Mouse (Mus musculus) gastrocnemius, adult 2 months (tissue): ENCODE results near the gene Sfswap. TPM values are rescaled to one million over a fixed set of nuclear protein-coding genes. Genes with fewer than 3 reads are reported as not detected.

Experiments used
- DNase-seq: peaks from one replicate; pipeline ENCODE4 v3.0.0; 2022
- H3K27ac ChIP-seq: fragments of 200-600 bp; 2 replicates; pipeline ENCODE4 v1.8.1; 2022; ENCODE audit warnings: mild to moderate bottlenecking
- H3K4me3 ChIP-seq: fragments of 200-600 bp; 2 replicates; pipeline ENCODE4 v1.8.1; 2022; ENCODE audit warnings: mild to moderate bottlenecking, moderate library complexity
- CTCF ChIP-seq: fragments of 200-600 bp; IDR thresholded peaks from 2 replicates; pipeline ENCODE4 v1.8.1; 2022; ENCODE audit warnings: antibody characterized with exemption, mild to moderate bottlenecking, moderate library complexity
- intact Hi-C: fragments of 180-260 bp; cut with DNase I; formaldehyde crosslinking; loops from one replicate; pipeline ENCODE4 v1.15.1; 2025
- total RNA-seq, 2 experiments: library from RNA; stranded (reverse); gene quantifications; 2 replicates each; pipeline ENCODE4 v1.2.3; 2021

The Sfswap gene
- total RNA-seq, 2 experiments from 2014 or later: 24.5 to 26.3 TPM

DNA sequence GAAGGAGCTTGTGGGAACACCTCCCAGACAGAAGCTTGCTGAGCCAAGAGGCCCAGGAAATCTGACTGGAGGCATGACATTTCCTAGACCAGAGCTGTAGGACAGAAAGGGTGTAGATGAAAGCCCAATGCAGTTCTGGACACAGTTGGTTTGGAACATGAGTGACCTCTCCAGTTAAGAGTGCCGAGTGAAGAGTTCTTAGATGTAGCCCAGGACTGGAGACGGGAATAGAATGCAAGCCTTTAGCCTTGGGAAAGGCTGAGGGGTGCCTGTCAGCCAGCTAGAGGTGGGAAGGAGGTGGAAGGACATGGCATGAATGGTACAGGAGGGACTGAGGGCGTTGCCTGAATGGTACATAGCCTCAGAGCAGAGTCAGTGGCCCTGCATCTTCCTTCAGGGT lies 34.4 kb downstream of the Sfswap start:
- DNase-seq: no peak
- H3K27ac ChIP-seq: peak overlapping the region; percentile 84
- intact Hi-C loops: loop anchor here (10.0 kb wide), 1 partner anchor 189 kb away; the partner anchor contains the start of gene Nipsnap2
- TF ChIP-seq CTCF: no peak
- H3K4me3 ChIP-seq: no peak overlapping the region

DNA sequence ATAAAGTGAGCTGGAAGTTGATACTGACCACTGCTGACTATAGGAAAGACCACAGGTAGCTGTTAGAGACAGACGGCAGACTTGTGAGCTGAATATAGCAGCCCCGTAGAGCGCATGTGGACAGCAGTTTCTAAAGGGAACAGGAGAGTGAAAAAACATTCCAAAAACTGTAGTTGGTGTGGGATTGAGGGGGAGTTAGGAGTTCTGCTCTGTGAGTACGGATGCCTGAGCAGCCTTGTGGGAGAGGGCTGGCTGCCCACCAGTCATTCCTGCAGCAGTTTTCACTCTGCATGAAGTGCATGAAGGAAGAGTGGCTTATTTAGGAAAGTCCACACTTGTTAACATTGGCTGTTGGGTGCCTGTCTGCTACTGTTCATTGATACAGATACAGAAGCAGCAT lies 37.8 kb downstream of the Sfswap start:
- TF ChIP-seq CTCF: no peak
- H3K4me3 ChIP-seq: no peak overlapping the region
- intact Hi-C loops: loop anchor here (10.0 kb wide), 1 partner anchor 186 kb away; the partner anchor contains the start of gene Nipsnap2
- DNase-seq: no peak
- H3K27ac ChIP-seq: no peak overlapping the region

DNA sequence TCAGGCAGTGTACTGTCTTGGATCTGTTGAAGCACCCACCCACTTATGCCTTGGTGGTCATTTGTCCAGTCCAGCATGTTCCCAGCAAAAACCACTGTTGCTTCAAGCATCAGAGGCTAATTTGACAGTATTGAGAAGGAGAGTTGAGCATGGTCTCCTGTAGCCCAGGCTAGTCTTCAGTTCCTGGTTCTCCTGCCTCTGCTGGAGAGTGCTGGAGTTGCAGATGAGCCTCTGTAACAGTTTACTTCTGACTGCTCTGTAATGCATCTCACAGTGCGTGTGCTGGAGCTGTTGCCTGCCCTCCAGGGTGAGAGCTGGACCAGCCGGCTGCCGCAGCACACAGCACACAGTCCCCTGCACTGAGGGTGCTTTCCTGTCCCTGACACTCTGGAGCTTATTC lies 41.2 kb downstream of the Sfswap start:
- no peak for DNase-seq
- Histone ChIP-seq H3K27ac (no peak overlapping the region), H3K4me3 (no peak overlapping the region)
- peak; percentile 8; the same call in 1 of the 2 replicates for TF ChIP-seq CTCF
- intact Hi-C loops: no loop called here

DNA sequence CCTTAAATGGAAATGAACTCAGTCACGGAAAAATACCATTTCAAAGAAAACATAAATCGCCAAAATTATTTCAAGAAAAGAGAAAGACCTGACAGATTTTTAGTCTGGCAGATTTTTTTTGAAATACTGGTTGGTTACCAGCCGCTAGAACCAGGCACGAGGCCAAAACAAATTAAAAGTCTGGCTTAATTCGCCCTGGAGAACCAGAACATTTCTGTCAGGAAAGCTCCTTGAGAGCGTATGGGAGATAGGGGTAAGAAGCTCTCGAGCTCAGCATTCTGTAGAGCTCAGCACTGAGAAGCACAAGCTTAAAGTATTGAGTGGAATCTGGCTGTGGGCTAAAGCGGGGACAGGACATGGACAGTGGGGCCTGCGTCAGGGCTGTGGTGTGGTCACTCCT lies 44.8 kb downstream of the Sfswap start:
- no peak overlapping the region for H3K27ac ChIP-seq
- no peak for TF ChIP-seq CTCF
- no peak for DNase-seq
- intact Hi-C loops: no loop called here
- H3K4me3 ChIP-seq: no peak overlapping the region

DNA sequence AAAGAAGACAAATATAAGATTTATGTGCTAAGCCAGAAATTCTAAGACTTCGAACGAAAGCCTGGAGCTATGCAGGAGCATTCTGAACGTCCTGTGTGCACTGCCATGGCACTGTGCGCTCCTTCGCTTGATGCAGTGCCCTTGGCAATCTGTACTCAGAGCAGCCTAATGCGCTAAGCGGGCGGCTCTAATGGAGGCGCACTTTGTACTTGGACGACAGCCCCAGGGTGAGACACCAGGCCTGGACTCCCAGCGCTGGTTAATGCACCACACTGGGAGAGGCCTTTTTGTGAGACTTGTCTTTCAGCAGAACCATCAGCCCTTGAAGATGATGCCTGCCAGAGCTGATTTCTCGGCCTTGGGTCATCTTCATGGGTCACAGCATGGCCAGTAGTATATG lies 48.7 kb downstream of the Sfswap start:
- no peak for TF ChIP-seq CTCF
- intact Hi-C loops: no loop called here
- Histone ChIP-seq H3K27ac (no peak overlapping the region), H3K4me3 (no peak overlapping the region)
- DNase-seq: no peak

DNA sequence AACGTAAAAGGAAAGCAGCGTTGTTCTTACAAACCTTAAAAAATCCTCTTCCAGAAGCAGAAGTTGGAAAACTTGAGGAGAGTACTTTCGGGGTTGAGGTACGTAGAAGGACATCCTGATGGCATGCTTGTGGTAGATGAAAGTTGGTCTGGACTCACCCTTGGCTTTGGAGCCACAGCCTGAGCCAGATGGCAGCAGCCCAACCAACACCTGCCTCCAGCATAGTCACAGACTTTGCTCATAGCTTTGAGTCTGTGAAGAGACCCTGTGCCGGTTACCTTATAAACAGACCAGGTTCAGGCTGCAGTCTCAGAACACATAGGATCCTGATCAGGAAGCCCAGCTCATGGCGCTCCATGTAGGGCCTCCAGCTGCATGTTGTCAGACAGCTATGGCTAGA lies 49.8 kb downstream of the Sfswap start:
- intact Hi-C loops: no loop called here

DNA sequence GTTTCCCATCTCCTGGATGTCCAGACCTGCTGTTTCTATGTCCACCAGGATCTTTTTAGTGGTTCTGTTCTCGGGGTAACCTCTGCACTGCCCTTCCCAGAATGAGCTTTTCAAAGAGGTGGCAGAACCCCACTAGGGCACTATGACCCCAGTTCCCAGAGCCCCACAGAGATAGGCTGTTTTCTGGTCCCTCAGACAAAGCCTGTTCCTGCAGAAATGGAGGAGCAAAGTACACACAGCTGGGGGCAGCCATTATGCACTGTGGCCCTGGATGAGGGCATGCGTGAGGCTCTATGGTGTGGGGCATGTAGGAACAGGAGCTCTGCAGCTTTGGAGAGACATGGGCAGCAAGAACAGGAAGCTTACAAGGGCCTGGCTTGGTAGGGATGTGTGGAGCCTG lies 51.0 kb downstream of the Sfswap start:
- intact Hi-C loops: no loop called here
- no peak overlapping the region for H3K27ac ChIP-seq
- no peak for TF ChIP-seq CTCF
- H3K4me3 ChIP-seq: no peak overlapping the region
- no peak for DNase-seq

More for the DNA sequence above, 49.8 kb downstream of the Sfswap start:
- no peak overlapping the region for H3K4me3 ChIP-seq
- no peak overlapping the region for H3K27ac ChIP-seq
- no peak for DNase-seq
- no peak for TF ChIP-seq CTCF

DNA sequence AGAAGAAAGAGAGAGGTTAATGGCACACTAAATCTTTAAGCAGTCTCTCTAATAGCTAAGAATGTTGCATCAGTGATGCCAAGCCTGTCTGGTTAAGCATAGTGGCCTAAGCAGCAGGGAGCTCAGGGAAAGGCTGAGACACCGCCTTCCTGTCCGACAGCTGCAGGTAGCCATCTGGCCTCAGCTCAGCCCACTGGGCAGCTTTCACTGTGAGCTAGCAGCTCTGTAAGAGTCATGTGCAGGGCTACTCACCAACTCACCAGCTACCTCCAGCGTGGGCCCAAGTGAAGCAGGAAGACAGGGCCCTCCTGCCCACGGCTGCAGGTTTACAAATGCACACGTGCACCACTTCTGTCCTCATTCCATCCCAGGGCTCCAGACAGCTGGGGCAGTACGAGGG lies 52.6 kb downstream of the Sfswap start:
- no peak for TF ChIP-seq CTCF

DNA sequence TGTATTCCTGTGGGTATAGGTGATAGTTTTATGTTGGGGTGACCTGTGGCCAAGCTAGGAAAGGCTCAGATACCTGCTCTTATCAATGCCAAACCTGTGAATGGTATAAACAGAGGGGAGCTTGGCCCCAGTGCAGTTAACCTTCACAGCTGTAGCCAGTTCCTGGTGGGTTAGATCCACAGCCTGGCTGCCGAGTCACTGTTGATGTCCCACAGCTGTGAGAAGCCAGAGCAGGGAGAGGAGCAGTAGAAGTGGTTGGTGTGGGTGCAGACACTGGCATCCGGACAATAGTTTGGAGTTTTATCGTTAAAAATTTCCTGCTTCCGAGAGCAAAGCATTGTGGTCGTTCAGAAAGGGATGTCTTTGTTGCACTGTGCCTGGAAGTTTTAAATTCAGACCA lies 57.6 kb downstream of the Sfswap start:
- no peak for DNase-seq
- TF ChIP-seq CTCF: no peak
- Histone ChIP-seq H3K4me3 (no peak overlapping the region), H3K27ac (no peak overlapping the region)
- intact Hi-C loops: no loop called here

More for the DNA sequence above, 52.6 kb downstream of the Sfswap start:
- intact Hi-C loops: no loop called here
- no peak overlapping the region for H3K27ac ChIP-seq
- H3K4me3 ChIP-seq: no peak overlapping the region
- no peak for DNase-seq

DNA sequence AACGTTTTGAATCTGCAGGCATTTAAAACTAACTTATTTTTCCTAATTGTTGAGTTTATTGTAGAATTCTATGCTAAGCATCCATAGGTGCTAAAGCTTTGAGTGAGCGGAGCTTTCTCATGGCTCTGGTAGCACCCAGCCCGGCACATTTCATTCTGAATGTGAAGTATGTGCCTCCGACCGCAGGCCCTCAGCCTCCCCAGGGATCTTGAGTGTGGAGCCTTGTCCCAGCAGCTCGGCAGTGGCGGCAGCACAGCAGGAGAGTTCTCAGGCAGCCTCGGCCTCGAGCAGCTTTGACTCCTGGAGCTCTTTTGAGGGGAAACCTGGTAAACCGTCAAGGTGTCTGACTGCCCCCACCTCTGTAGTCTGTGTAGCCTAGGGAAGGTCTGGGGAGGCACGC lies 58.3 kb downstream of the Sfswap start:
- DNase-seq: no peak
- Histone ChIP-seq H3K4me3 (no peak overlapping the region), H3K27ac (no peak overlapping the region)
- TF ChIP-seq CTCF: no peak
- intact Hi-C loops: no loop called here

DNA sequence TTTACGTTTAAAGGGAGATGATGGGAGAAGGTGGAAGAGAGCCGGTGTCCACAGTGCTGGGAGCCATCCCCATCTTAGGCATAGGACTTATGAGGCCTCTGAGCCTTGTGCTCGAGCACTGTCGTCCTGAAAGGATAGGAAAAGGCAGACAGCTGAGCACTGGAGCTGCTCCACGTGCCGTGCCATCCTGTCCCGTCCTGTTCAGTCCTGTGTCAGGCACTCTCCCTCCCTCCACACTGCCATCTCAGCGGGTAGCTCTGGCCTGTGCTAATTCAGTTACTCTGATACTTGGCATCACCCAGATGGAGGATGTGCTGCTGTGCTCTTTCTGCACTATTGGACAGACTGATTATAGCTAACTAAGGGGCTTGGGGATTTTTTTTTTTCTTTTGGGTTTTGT lies 61.3 kb downstream of the Sfswap start:
- TF ChIP-seq CTCF: no peak
- no peak overlapping the region for H3K4me3 ChIP-seq
- H3K27ac ChIP-seq: no peak overlapping the region
- intact Hi-C loops: no loop called here
- DNase-seq: no peak

DNA sequence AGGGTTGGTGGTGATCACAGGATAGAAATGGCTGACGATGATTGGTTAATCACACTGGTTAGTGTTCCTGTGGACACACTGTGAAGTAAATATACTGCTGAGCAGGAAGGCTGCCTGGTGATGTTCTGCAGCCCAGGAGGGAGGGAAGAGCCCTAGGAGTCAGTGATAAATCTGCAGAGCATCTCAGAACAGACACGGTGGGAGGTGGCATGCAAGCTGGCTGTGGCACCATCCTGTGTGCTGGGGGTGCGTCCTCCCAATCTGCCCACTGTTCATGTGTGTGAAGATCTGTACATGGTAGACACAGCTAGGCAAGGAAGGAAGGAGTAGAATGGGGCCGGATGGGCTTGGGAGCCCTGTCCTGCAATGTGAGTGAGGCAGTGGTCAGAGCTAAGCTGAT lies 67.6 kb downstream of the Sfswap start:
- DNase-seq: no peak
- Histone ChIP-seq H3K4me3 (no peak overlapping the region), H3K27ac (no peak overlapping the region)
- intact Hi-C loops: no loop called here
- TF ChIP-seq CTCF: no peak

DNA sequence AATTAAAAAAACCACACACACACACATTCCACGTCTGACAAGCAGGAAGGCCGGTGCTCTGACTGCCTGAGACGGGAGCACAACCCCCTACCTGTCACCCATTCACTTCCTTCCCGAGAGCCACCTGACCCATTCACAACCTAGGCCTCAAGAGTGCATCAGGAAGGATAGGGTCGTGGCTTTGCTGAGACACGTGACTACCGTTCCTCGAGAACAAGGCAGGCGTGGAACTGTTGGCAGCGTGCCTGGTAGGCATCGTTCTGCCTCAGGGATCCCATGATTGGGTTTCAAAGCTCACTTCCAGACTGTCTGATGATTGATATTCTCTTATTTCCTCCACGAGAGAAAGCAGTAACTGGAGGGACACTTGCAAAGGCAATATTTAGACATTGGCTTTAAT lies 77.2 kb downstream of the Sfswap start:
- DNase-seq: no peak
- TF ChIP-seq CTCF: no peak
- Histone ChIP-seq H3K27ac (no peak overlapping the region), H3K4me3 (no peak overlapping the region)
- intact Hi-C loops: no loop called here

DNA sequence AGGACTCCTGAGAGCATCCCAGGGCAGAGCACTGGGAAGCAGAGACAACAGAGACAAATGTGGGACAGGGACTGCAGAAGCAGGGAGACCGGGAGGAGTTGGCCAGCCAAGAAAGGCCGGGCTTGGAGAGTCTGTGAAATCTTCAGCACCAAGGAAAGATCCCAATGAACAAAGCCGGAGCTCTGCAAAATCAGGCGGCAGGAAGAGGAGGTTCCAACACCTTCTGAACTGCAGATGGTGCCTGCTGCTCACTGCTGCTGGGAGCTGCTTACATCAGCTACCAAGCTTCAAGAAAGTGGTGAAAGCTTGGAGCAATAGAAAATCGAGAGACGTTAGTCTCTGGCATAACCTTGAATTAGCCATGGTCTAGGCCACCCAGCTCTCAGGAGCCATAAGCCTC lies 79.0 kb downstream of the Sfswap start:
- TF ChIP-seq CTCF: no peak
- DNase-seq: no peak
- no peak overlapping the region for H3K4me3 ChIP-seq
- intact Hi-C loops: no loop called here
- H3K27ac ChIP-seq: no peak overlapping the region

DNA sequence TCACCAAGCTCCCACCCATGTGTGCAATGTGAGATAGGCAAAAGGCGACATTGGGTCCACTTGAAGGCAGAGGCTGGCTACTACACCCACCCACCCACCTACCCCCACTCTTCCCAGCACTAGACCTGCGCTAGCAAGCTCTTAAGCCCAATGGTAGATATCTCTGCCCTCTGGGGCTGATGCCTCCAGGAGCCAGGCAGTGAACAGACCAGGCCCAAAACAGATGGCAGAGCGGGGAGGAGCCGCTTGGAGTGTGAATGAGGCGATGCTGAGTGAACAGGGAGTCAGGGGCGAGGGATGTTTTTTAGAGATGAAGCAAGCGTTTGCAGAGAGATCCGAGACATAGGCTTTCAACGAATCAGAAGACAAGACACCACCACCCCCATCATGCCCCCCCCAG lies 79.6 kb downstream of the Sfswap start:
- TF ChIP-seq CTCF: no peak
- intact Hi-C loops: no loop called here
- no peak for DNase-seq
- Histone ChIP-seq H3K4me3 (no peak overlapping the region), H3K27ac (no peak overlapping the region)
